Mouse (Mus musculus) cerebral cortex, adult 2 months (tissue): ENCODE results near the gene Vmn1r52.

Experiments used
- WGBS: fragments of 180-500 bp; shearing (Covaris S2); methylation state at CpG from one replicate; pipeline ENCODE4 v1.1.7; 2018; 5-methylcytosine and 5-hydroxymethylcytosine counted together

Gene Vmn1r52

GRCm38 (mm10) chr6:90174508-90174907, at the start of gene Vmn1r52:
TSS of gene Vmn1r52 (plus strand) at chr6:90174808.
- WGBS, result 58% methylated on average over 2 of the region's 2 CpGs

GRCm38 (mm10) chr6:90160139-90160538, 14.5 kb upstream of the Vmn1r52 start:
- 86% methylated on average over 3 of the region's 3 CpGs for WGBS

- WGBS, result 83% methylated on average over 2 of the region's 2 CpGs
These were observed 27.9 kb downstream of the Vmn1r52 start, which contains the start of gene V1ra8 for GRCm38 (mm10) chr6:90202493-90202892. TSS of gene V1ra8 (plus strand) at chr6:90202793.

- WGBS, result 94% methylated on average over 1 of the region's 1 CpGs
These were observed 49.7 kb downstream of the Vmn1r52 start, which contains the start of gene Vmn1r53 for GRCm38 (mm10) chr6:90224338-90224737. TSS of gene Vmn1r53 (minus strand) at chr6:90224438.
